Mouse (Mus musculus) spleen, adult 2 months (tissue): ENCODE data around the gene Cebpa. TPM values are rescaled to one million over a fixed set of nuclear protein-coding genes. Genes with fewer than 3 reads are reported as not detected.

Source experiments
- DNase-seq, 2 experiments: peaks; one replicate each; pipeline versions ENCODE4 v3.0.0 to v3.0.0-alpha.2; 2012 to 2021; ENCODE audit warnings: low spot score in 2 of 2, low read depth in 1 of 2
- H3K27ac ChIP-seq: fragments of 200-500 bp; 2 replicates; pipeline ENCODE4 v1.5.1; 2012; ENCODE audit warnings: low read length, inconsistent platforms; ENCODE audit not compliant: insufficient read depth
- H3K27me3 ChIP-seq: fragments of 200-500 bp; 2 replicates; pipeline ENCODE4 v1.6.1; 2012; ENCODE audit warnings: mild to moderate bottlenecking, moderate library complexity, low read length, inconsistent platforms; ENCODE audit not compliant: control insufficient read depth, insufficient read depth
- H3K36me3 ChIP-seq: fragments of 200-500 bp; 2 replicates; pipeline ENCODE4 v1.6.1; 2012; ENCODE audit warnings: mild to moderate bottlenecking, low read length, inconsistent platforms; ENCODE audit not compliant: control insufficient read depth, insufficient read depth
- H3K4me1 ChIP-seq: fragments of 200-500 bp; 2 replicates; pipeline ENCODE4 v1.6.1; 2011; ENCODE audit warnings: inconsistent platforms; ENCODE audit not compliant: control insufficient read depth, insufficient read depth, insufficient read length
- H3K4me3 ChIP-seq: fragments of 200-500 bp; 2 replicates; pipeline ENCODE4 v1.5.1; 2011; ENCODE audit warnings: mild to moderate bottlenecking, inconsistent platforms; ENCODE audit not compliant: insufficient read depth, insufficient read length; ENCODE audit errors: extremely low read depth
- CTCF ChIP-seq: fragments of 200-500 bp; IDR thresholded peaks from 2 replicates; pipeline ENCODE4 v1.5.1; 2011; ENCODE audit warnings: mild to moderate bottlenecking, inconsistent platforms; ENCODE audit not compliant: insufficient read depth, insufficient read length, insufficient replicate concordance; ENCODE audit errors: extremely low read depth
- POLR2A ChIP-seq: fragments of 200-500 bp; IDR thresholded peaks from 2 replicates; pipeline ENCODE4 v1.6.1; 2011; ENCODE audit warnings: low read depth, low read length, inconsistent platforms
- WGBS: fragments of 180-500 bp; shearing (Covaris S2); methylation state at CpG from one replicate; pipeline ENCODE4 v1.1.7; 2018; 5-methylcytosine and 5-hydroxymethylcytosine counted together
- polyA plus RNA-seq: library from polyadenylated mRNA; depleted of rRNA; stranded (reverse); fragments of >200 nt; gene quantifications from 2 replicates; pipeline ENCODE4 v1.2.3, GENCODE M21; 2012

The Cebpa gene
- polyA plus RNA-seq, 1 experiment: 20.6 TPM

- H3K4me3 ChIP-seq: no peak overlapping the region
- H3K4me1 ChIP-seq: no peaks in the 10 kb centered on the region
- H3K27me3 ChIP-seq: peaks cover 6% of the 10 kb centered on the region; the same call in 1 of the 2 replicates
- DNase-seq: no peak
- WGBS: 30% methylated on average over 6 of the region's 6 CpGs
- no peak overlapping the region for H3K27ac ChIP-seq
- H3K36me3 ChIP-seq: no peaks in the 10 kb centered on the region
- TF ChIP-seq CTCF (no peak), POLR2A (no peak)
Measured at GRCm38 (mm10) chr7:35124745-35125144, 5.7 kb downstream of the Cebpa start.

- Histone ChIP-seq H3K4me3 (no peak overlapping the region), H3K27me3 (no peaks in the 10 kb centered on the region), H3K27ac (no peak overlapping the region), H3K4me1 (no peaks in the 10 kb centered on the region), H3K36me3 (no peaks in the 10 kb centered on the region)
- 78% methylated on average over 5 of the region's 5 CpGs for WGBS
- DNase-seq: no peak
- TF ChIP-seq CTCF: no peak
- no peak for TF ChIP-seq POLR2A
Measured at GRCm38 (mm10) chr7:35125971-35126370, 6.9 kb downstream of the Cebpa start.

GRCm38 (mm10) chr7:35127001-35127400, 7.9 kb downstream of the Cebpa start:
- no peaks in the 10 kb centered on the region for H3K4me1 ChIP-seq
- WGBS: 20% methylated on average over 10 of the region's 10 CpGs

GRCm38 (mm10) chr7:35127721-35128120, 8.6 kb downstream of the Cebpa start:
- DNase-seq: no peak
- Histone ChIP-seq H3K4me1 (no peaks in the 10 kb centered on the region), H3K27me3 (no peaks in the 10 kb centered on the region), H3K27ac (no peak overlapping the region), H3K36me3 (no peaks in the 10 kb centered on the region), H3K4me3 (no peak overlapping the region)
- WGBS: 21% methylated on average over 6 of the region's 6 CpGs
- TF ChIP-seq POLR2A (no peak), CTCF (no peak)

More at GRCm38 (mm10) chr7:35127001-35127400, 7.9 kb downstream of the Cebpa start:
- Histone ChIP-seq H3K27ac (no peak overlapping the region), H3K27me3 (no peaks in the 10 kb centered on the region), H3K4me3 (no peak overlapping the region), H3K36me3 (no peaks in the 10 kb centered on the region)
- no peak for DNase-seq
- no peak for TF ChIP-seq POLR2A
- TF ChIP-seq CTCF: no peak

- no peaks in the 10 kb centered on the region for H3K27me3 ChIP-seq
- no peaks in the 10 kb centered on the region for H3K36me3 ChIP-seq
- WGBS: 56% methylated on average over 17 of the region's 17 CpGs
- H3K4me3 ChIP-seq: no peak overlapping the region
- no peak for DNase-seq
- H3K27ac ChIP-seq: no peak overlapping the region
- TF ChIP-seq POLR2A: no peak
- no peak for TF ChIP-seq CTCF
- H3K4me1 ChIP-seq: no peaks in the 10 kb centered on the region
Measured at GRCm38 (mm10) chr7:35128677-35129567, 9.8 kb downstream of the Cebpa start.

- DNase-seq: no peak
- H3K27me3 ChIP-seq: no peaks in the 10 kb centered on the region
- H3K4me1 ChIP-seq: no peaks in the 10 kb centered on the region
- H3K4me3 ChIP-seq: no peak overlapping the region
- no peaks in the 10 kb centered on the region for H3K36me3 ChIP-seq
- no peak for TF ChIP-seq POLR2A
- no peak for TF ChIP-seq CTCF
- no peak overlapping the region for H3K27ac ChIP-seq
- 90% methylated on average over 13 of the region's 13 CpGs for WGBS
Measured at GRCm38 (mm10) chr7:35130059-35130738, 11.1 kb downstream of the Cebpa start.

- no peak for TF ChIP-seq CTCF
- TF ChIP-seq POLR2A: no peak
- Histone ChIP-seq H3K27ac (no peak overlapping the region), H3K4me1 (no peaks in the 10 kb centered on the region), H3K36me3 (no peaks in the 10 kb centered on the region), H3K4me3 (no peak overlapping the region), H3K27me3 (no peaks in the 10 kb centered on the region)
- 90% methylated on average over 5 of the region's 5 CpGs for WGBS
- no peak for DNase-seq
Measured at GRCm38 (mm10) chr7:35130888-35131287, 11.8 kb downstream of the Cebpa start.
